Mouse (Mus musculus) heart, embryonic 12.5 days (tissue): ENCODE data around the gene Mrpl48. TPM values are rescaled to one million over a fixed set of nuclear protein-coding genes. Genes with fewer than 3 reads are reported as not detected.
A peak's percentile ranks its signal among the peaks of the same experiment; 100 is the strongest.

Experiments
- ATAC-seq: fragments of 200-750 bp; cut with Nextera tagmentation; 2 replicates; pipeline ENCODE4 v1.8.0; 2017; ENCODE audit warnings: moderate TSS enrichment, moderate library complexity; ENCODE audit not compliant: insufficient number of reproducible peaks, low FRiP score
- H3K27ac ChIP-seq: fragments of 300-500 bp; sonication (generic); 2 replicates; pipeline ENCODE4 v1.5.1; 2016; ENCODE audit warnings: mild to moderate bottlenecking, moderate library complexity; ENCODE audit not compliant: poor library complexity, severe bottlenecking
- H3K27me3 ChIP-seq: fragments of 300-500 bp; sonication (generic); replicated peaks from 2 replicates; pipeline ENCODE4 v1.6.1; 2016; ENCODE audit warnings: mild to moderate bottlenecking, moderate library complexity
- H3K36me3 ChIP-seq: fragments of 300-500 bp; sonication (generic); 2 replicates; pipeline ENCODE4 v1.6.1; 2016; ENCODE audit warnings: mild to moderate bottlenecking, moderate library complexity
- H3K4me1 ChIP-seq: fragments of 300-500 bp; sonication (generic); replicated peaks from 2 replicates; pipeline ENCODE4 v1.6.1; 2016; ENCODE audit warnings: mild to moderate bottlenecking
- H3K4me2 ChIP-seq: fragments of 300-500 bp; sonication (generic); 2 replicates; pipeline ENCODE4 v1.6.1; 2016; ENCODE audit warnings: mild to moderate bottlenecking, moderate library complexity
- H3K4me3 ChIP-seq: fragments of 300-500 bp; sonication (generic); 2 replicates; pipeline ENCODE4 v1.5.1; 2016; ENCODE audit warnings: mild to moderate bottlenecking
- H3K9ac ChIP-seq: fragments of 300-500 bp; sonication (generic); 2 replicates; pipeline ENCODE4 v1.6.1; 2016; ENCODE audit warnings: mild to moderate bottlenecking, moderate library complexity
- H3K9me3 ChIP-seq: fragments of 300-500 bp; sonication (generic); replicated peaks from 2 replicates; pipeline ENCODE4 v1.6.1; 2016; ENCODE audit warnings: mild to moderate bottlenecking, moderate library complexity
- WGBS: fragments of 180-500 bp; shearing (Covaris S2); methylation state at CpG from one replicate; pipeline ENCODE4 v1.1.7; 2016; 5-methylcytosine and 5-hydroxymethylcytosine counted together
- polyA plus RNA-seq: library from polyadenylated mRNA; unstranded; fragments of >200 nt; fragmentation: Nextera tagmentation; extraction: Ambion mirVana; gene quantifications from 2 replicates; pipeline ENCODE4 v1.2.1, GENCODE M21; 2016

Gene Mrpl48
- polyA plus RNA-seq, 1 experiment from 2014 or later: 74.3 TPM

GRCm38 (mm10) chr7:100533503-100533902 lies 74.6 kb downstream of the Mrpl48 start:
- no peak for ATAC-seq
- H3K27me3 ChIP-seq: no peaks in the 10 kb centered on the region
- H3K4me1 ChIP-seq: peaks cover 9% of the 10 kb centered on the region
- H3K27ac ChIP-seq: no peak overlapping the region
- no peaks in the 10 kb centered on the region for H3K9me3 ChIP-seq
- no peak overlapping the region for H3K4me2 ChIP-seq
- WGBS: 69% methylated on average over 2 of the region's 2 CpGs
- no peak overlapping the region for H3K9ac ChIP-seq
- no peak overlapping the region for H3K4me3 ChIP-seq
- H3K36me3 ChIP-seq: no peaks in the 10 kb centered on the region; the same call in 1 of the 2 replicates

DNA sequence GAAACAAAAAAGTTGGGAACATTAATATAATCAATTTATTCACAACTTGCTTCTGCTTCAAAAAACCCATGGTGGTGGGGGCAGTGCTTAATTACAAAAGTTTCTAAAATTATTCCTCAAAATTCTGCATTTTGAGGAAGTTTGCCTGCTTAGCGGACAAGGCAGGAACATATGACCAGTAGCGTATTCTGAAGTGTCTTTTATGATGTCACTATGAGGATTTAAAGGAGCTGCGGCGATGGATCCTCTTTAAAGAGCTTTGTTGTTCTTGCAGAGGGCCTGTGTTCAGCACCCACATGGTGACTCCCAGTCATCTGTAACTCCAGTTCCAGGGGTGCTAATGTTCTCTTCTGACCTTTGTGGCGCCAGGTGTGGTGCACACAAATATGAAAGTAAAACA lies 77.3 kb downstream of the Mrpl48 start:
- H3K9me3 ChIP-seq: no peaks in the 10 kb centered on the region
- 82% methylated on average over 5 of the region's 5 CpGs for WGBS
- H3K36me3 ChIP-seq: no peaks in the 10 kb centered on the region
- no peak overlapping the region for H3K9ac ChIP-seq
- no peak overlapping the region for H3K27ac ChIP-seq
- no peaks in the 10 kb centered on the region for H3K4me1 ChIP-seq
- H3K4me2 ChIP-seq: no peak overlapping the region
- H3K4me3 ChIP-seq: no peak overlapping the region
- ATAC-seq: no peak
- no peaks in the 10 kb centered on the region for H3K27me3 ChIP-seq

DNA sequence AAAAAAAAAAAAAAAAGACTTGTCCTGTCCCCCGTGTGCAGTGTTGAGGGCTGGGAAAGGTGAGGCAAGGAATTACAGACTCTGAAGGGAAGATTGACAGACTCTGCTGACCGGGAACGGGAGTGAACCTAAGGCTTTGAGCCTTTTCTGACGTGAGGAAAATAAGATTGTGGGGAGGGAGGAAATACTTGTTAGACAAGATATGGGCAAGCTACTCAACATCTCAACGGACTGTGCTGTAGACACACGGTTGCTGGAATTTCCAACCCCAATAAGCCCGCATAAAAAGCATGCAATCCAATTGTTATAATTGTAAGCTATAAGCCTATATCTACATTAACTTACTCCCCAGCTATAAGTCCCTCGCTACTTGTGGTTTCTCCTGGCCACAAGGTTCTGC lies 83.4 kb downstream of the Mrpl48 start:
- no peak for ATAC-seq
- WGBS: 51% methylated on average over 8 of the region's 8 CpGs
- H3K9me3 ChIP-seq: no peaks in the 10 kb centered on the region
- H3K4me3 ChIP-seq: no peak overlapping the region
- H3K27ac ChIP-seq: no peak overlapping the region
- no peak overlapping the region for H3K9ac ChIP-seq
- H3K4me1 ChIP-seq: no peaks in the 10 kb centered on the region
- H3K36me3 ChIP-seq: no peaks in the 10 kb centered on the region
- H3K27me3 ChIP-seq: no peaks in the 10 kb centered on the region
- H3K4me2 ChIP-seq: no peak overlapping the region

DNA sequence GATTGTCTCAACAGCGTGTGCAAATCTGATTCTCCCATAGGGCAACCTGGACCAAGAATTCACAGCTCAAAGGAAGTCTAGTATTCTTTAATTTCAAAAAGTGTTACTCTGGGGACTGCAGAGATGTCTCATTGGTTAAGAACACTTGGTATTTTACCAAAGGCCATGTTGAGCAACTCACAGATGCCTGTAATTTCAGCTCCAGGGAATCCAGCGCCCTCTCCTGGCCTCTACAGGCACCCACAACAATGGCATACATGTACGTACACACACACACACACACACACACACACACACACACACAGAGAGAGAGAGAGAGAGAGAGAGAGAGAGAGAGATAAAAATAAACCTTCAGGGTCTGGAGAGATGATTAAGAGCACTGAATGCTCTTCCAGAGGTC lies 85.9 kb downstream of the Mrpl48 start:
- H3K4me2 ChIP-seq: no peak overlapping the region
- no peak for ATAC-seq
- no peaks in the 10 kb centered on the region for H3K4me1 ChIP-seq
- H3K9ac ChIP-seq: no peak overlapping the region
- no peaks in the 10 kb centered on the region for H3K36me3 ChIP-seq
- H3K27ac ChIP-seq: no peak overlapping the region
- 68% methylated on average over 3 of the region's 3 CpGs for WGBS
- H3K9me3 ChIP-seq: no peaks in the 10 kb centered on the region
- no peak overlapping the region for H3K4me3 ChIP-seq
- no peaks in the 10 kb centered on the region for H3K27me3 ChIP-seq

- Histone ChIP-seq H3K9me3 (no peaks in the 10 kb centered on the region), H3K4me2 (peak overlapping the region; percentile 23), H3K4me1 (no peaks in the 10 kb centered on the region), H3K9ac (no peak overlapping the region), H3K27me3 (no peaks in the 10 kb centered on the region), H3K4me3 (no peak overlapping the region), H3K27ac (no peak overlapping the region), H3K36me3 (no peaks in the 10 kb centered on the region)
- WGBS: 21% methylated on average over 10 of the region's 10 CpGs
- no peak for ATAC-seq
These were observed 87.3 kb downstream of the Mrpl48 start for GRCm38 (mm10) chr7:100520663-100521285.

DNA sequence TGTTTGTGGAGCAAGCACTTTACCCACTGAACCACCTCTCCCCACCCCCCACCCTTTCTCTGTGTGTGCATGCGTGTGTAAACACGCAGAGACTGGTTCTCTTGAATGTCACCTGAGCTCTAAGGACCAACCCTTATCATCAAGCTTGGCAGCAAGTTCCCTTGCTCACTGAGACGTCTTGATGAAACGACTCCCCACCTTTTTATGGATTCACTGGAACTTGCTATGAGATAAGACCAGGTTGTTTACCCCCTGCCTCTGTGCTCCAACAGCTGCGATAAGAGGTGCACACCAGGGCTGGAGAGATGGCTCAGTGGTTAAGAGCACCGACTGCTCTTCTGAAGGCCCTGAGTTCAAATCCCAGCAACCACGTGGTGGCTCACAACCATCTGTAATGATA lies 87.9 kb downstream of the Mrpl48 start:
- Histone ChIP-seq H3K9ac (no peak overlapping the region), H3K4me3 (no peak overlapping the region), H3K36me3 (no peaks in the 10 kb centered on the region), H3K9me3 (no peaks in the 10 kb centered on the region), H3K4me1 (no peaks in the 10 kb centered on the region), H3K4me2 (no peak overlapping the region), H3K27me3 (no peaks in the 10 kb centered on the region), H3K27ac (no peak overlapping the region)
- ATAC-seq: no peak
- 55% methylated on average over 7 of the region's 7 CpGs for WGBS

- H3K36me3 ChIP-seq: no peaks in the 10 kb centered on the region
- peak within 1 kb of the TSS; percentile 7; the same call in 1 of the 2 replicates for H3K4me2 ChIP-seq
- no peak within 1 kb of the TSS for H3K9ac ChIP-seq
- WGBS: 55% methylated on average over 11 of the region's 11 CpGs
- no peak for ATAC-seq
- no peaks in the 10 kb centered on the region for H3K4me1 ChIP-seq
- H3K4me3 ChIP-seq: no peak within 1 kb of the TSS
- H3K27me3 ChIP-seq: 0 out of 2 replicates have a peak, but pooled peaks cover 7% of the 10 kb centered on the region
- H3K27ac ChIP-seq: no peak within 1 kb of the TSS
- H3K9me3 ChIP-seq: no peaks in the 10 kb centered on the region
These were observed 93.5 kb downstream of the Mrpl48 start, which contains the start of gene Dnajb13 for GRCm38 (mm10) chr7:100514573-100514972. Dnajb13 (minus strand) TSS chr7:100514960.

DNA sequence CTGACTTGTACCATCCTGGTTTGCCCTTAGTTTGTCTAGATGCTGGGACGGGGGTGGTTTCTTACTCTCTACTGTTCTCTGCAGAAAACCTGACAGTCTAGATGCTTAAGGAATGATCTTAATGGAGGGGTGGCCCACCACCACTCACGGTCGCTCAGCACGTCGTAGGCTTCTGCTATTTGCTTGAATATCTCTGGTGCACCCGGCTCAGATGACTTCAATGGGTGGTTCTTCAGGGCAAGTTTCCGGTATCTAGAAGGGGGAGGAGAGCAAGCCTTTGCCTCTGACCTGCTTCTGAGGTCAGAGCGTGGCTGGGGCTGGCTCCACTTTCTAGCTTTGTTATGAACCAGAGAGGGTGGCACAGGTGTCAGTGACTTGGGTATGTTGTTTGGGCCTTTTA lies 96.5 kb downstream of the Mrpl48 start:
- Histone ChIP-seq H3K9ac (no peak overlapping the region), H3K4me1 (no peaks in the 10 kb centered on the region), H3K4me2 (no peak overlapping the region), H3K27me3 (0 out of 2 replicates have a peak, but pooled peaks cover 7% of the 10 kb centered on the region), H3K9me3 (no peaks in the 10 kb centered on the region), H3K4me3 (no peak overlapping the region), H3K27ac (no peak overlapping the region), H3K36me3 (no peaks in the 10 kb centered on the region)
- no peak for ATAC-seq
- 59% methylated on average over 8 of the region's 8 CpGs for WGBS

DNA sequence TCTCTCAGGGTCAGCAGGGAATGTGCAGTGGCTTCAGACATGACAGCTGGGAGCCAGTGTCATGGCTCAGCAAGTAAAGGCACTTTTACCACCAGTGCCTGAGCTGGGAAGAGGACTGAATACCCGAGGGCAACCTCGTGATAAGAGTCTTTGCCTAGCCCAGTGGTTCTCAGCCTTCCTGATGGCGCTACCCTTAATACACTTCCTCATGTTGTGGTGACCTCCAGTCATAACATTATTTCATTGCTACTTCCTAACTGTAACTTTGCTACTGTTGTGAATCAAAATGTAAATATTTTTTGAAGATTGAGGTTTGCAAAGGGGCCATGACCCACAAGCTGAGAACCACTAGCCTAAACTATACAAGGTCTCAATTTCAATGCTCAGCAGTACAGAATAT lies 99.4 kb downstream of the Mrpl48 start:
- no peaks in the 10 kb centered on the region for H3K9me3 ChIP-seq
- H3K4me1 ChIP-seq: no peaks in the 10 kb centered on the region
- no peak overlapping the region for H3K4me2 ChIP-seq
- no peak overlapping the region for H3K27ac ChIP-seq
- 50% methylated on average over 3 of the region's 3 CpGs for WGBS
- no peak for ATAC-seq
- H3K4me3 ChIP-seq: no peak overlapping the region
- 0 out of 2 replicates have a peak, but pooled peaks cover 7% of the 10 kb centered on the region for H3K27me3 ChIP-seq
- H3K36me3 ChIP-seq: no peaks in the 10 kb centered on the region
- H3K9ac ChIP-seq: no peak overlapping the region

DNA sequence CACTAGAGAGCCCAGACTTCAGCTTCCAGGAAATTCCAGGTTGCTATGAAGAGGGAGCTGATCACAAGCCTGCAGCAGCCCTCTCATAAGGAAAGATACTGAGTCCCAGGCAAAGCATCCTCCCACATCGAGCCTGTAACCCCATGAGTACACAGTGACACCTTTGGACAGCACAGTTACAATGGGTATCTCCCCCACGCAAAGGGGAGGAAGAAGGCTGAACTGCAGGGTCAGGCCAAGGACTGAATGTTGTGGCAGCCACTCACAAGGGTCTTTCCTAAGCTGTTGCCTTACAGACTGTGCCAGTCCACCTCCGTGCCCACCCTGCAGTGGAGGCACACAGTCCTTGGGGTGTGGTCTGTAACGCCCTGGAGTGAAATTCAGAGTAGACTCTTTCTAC lies 101.6 kb downstream of the Mrpl48 start:
- ATAC-seq: no peak; the same call in 1 of the 2 replicates
- H3K36me3 ChIP-seq: no peaks in the 10 kb centered on the region
- 0 out of 2 replicates have a peak, but pooled peaks cover 3% of the 10 kb centered on the region for H3K27me3 ChIP-seq
- H3K27ac ChIP-seq: no peak overlapping the region
- no peaks in the 10 kb centered on the region for H3K9me3 ChIP-seq
- no peak overlapping the region for H3K9ac ChIP-seq
- no peak overlapping the region for H3K4me2 ChIP-seq
- no peaks in the 10 kb centered on the region for H3K4me1 ChIP-seq
- H3K4me3 ChIP-seq: no peak overlapping the region
- 66% methylated on average over 4 of the region's 4 CpGs for WGBS

DNA sequence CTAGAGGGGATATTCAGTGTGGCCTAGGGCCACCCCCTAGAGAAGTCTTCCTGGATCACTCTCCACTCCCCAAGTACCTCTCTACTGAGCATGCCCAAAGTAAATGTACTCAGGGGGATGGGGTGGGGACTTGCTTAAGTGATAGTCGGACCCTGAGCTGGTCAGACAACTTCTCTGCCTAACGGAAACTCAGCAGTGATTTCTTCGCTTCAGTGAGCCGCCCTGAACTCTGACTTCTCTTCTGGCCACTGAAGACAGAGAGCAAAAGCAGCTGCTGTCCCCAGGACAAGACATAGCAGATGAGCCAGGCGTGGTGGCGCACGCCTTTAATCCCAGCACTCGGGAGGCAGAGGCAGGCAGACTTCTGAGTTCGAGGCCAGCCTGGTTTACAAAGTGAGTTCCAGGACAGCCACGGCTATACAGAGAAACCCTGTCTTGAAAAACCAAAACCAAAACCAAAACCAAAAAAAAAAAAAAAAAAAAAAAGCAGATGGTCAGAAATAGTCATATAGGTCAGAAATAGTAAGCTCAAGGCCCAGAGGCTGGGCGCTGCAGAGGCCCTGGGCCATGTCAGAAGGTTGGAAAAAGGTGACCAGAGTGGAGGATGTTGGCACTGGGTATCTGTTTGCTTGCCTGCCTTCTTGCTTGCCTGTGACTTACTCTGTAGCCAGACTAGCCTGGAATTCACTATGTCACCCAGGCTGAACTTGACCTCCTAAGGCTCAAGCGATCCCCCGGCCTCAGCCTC lies 103.2 kb downstream of the Mrpl48 start:
- Histone ChIP-seq H3K4me2 (no peak overlapping the region), H3K36me3 (peaks cover 5% of the 10 kb centered on the region; the same call in 1 of the 2 replicates), H3K27ac (no peak overlapping the region), H3K9ac (no peak overlapping the region), H3K27me3 (no peaks in the 10 kb centered on the region), H3K4me1 (peaks cover 14% of the 10 kb centered on the region), H3K4me3 (no peak overlapping the region), H3K9me3 (no peaks in the 10 kb centered on the region)
- 77% methylated on average over 13 of the region's 13 CpGs for WGBS
- ATAC-seq: no peak
